Mouse (Mus musculus) spleen, adult 2 months (tissue): ENCODE measurements around the gene Ccdc91. TPM values are rescaled to one million over a fixed set of nuclear protein-coding genes. Genes with fewer than 3 reads are reported as not detected.

ENCODE experiments used
- DNase-seq, 2 experiments: peaks; one replicate each; pipeline versions ENCODE4 v3.0.0 to v3.0.0-alpha.2; 2012 to 2021; ENCODE audit warnings: low spot score in 2 of 2, low read depth in 1 of 2
- H3K27ac ChIP-seq: fragments of 200-500 bp; 2 replicates; pipeline ENCODE4 v1.5.1; 2012; ENCODE audit warnings: low read length, inconsistent platforms; ENCODE audit not compliant: insufficient read depth
- H3K27me3 ChIP-seq: fragments of 200-500 bp; 2 replicates; pipeline ENCODE4 v1.6.1; 2012; ENCODE audit warnings: mild to moderate bottlenecking, moderate library complexity, low read length, inconsistent platforms; ENCODE audit not compliant: control insufficient read depth, insufficient read depth
- H3K36me3 ChIP-seq: fragments of 200-500 bp; 2 replicates; pipeline ENCODE4 v1.6.1; 2012; ENCODE audit warnings: mild to moderate bottlenecking, low read length, inconsistent platforms; ENCODE audit not compliant: control insufficient read depth, insufficient read depth
- H3K4me1 ChIP-seq: fragments of 200-500 bp; 2 replicates; pipeline ENCODE4 v1.6.1; 2011; ENCODE audit warnings: inconsistent platforms; ENCODE audit not compliant: control insufficient read depth, insufficient read depth, insufficient read length
- H3K4me3 ChIP-seq: fragments of 200-500 bp; 2 replicates; pipeline ENCODE4 v1.5.1; 2011; ENCODE audit warnings: mild to moderate bottlenecking, inconsistent platforms; ENCODE audit not compliant: insufficient read depth, insufficient read length; ENCODE audit errors: extremely low read depth
- CTCF ChIP-seq: fragments of 200-500 bp; IDR thresholded peaks from 2 replicates; pipeline ENCODE4 v1.5.1; 2011; ENCODE audit warnings: mild to moderate bottlenecking, inconsistent platforms; ENCODE audit not compliant: insufficient read depth, insufficient read length, insufficient replicate concordance; ENCODE audit errors: extremely low read depth
- POLR2A ChIP-seq: fragments of 200-500 bp; IDR thresholded peaks from 2 replicates; pipeline ENCODE4 v1.6.1; 2011; ENCODE audit warnings: low read depth, low read length, inconsistent platforms
- WGBS: fragments of 180-500 bp; shearing (Covaris S2); methylation state at CpG from one replicate; pipeline ENCODE4 v1.1.7; 2018; 5-methylcytosine and 5-hydroxymethylcytosine counted together
- polyA plus RNA-seq: library from polyadenylated mRNA; depleted of rRNA; stranded (reverse); fragments of >200 nt; gene quantifications from 2 replicates; pipeline ENCODE4 v1.2.3, GENCODE M21; 2012

Gene Ccdc91
- polyA plus RNA-seq, 1 experiment: 10.4 TPM

DNA sequence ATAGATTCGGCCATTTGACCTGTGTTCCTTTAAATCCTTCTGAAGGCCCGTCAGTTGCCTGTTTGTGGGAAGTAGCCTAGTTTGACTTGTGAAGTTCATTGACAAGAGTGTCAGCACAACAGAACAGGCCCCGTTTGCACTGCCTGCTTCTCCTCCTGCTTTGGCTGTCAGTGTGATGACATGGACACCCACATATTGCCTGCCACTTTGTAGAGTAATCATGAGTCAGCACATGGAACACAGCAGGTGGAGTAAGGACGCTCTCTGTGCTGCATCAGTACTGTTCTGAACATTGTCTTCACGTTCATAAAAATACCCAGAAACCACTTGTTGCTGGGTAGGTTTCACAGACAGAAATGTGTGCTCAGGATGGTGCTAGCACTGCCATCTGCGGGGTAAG lies 132.0 kb downstream of the Ccdc91 start:
- WGBS: 84% methylated on average over 6 of the region's 6 CpGs
- no peaks in the 10 kb centered on the region for H3K27me3 ChIP-seq
- no peak overlapping the region for H3K27ac ChIP-seq
- H3K4me3 ChIP-seq: no peak overlapping the region
- no peaks in the 10 kb centered on the region; the same call in 1 of the 2 replicates for H3K36me3 ChIP-seq
- no peaks in the 10 kb centered on the region for H3K4me1 ChIP-seq
- DNase-seq: no peak
- TF ChIP-seq CTCF (no peak), POLR2A (no peak)

DNA sequence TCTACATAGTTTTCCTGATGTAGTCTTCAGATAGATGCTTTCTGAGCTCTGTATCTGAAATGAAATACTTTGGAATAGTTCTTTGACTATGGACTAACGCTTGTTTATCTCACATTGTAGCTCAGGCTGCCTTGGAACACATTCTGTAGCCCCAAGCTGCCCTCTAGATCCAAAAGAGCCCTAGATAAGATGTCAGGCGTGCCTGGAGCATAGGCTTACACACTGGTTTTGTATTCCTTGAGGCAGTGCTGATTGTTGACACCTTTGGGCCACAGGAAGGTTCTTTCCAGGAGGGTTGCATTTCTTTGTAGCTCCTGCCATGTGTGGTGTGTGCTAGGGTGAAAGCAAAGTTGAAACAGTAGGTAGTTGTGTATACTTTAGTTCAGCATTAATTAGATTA lies 139.7 kb downstream of the Ccdc91 start:
- Histone ChIP-seq H3K27ac (no peak overlapping the region), H3K4me1 (no peaks in the 10 kb centered on the region), H3K4me3 (no peak overlapping the region), H3K36me3 (no peaks in the 10 kb centered on the region), H3K27me3 (no peaks in the 10 kb centered on the region)
- 79% methylated on average over 2 of the region's 2 CpGs for WGBS
- DNase-seq: no peak
- TF ChIP-seq CTCF (no peak), POLR2A (no peak)

GRCm38 (mm10) chr6:147623142-147623541 lies 147.5 kb downstream of the Ccdc91 start:
- H3K4me3 ChIP-seq: no peak overlapping the region
- H3K27me3 ChIP-seq: no peaks in the 10 kb centered on the region
- TF ChIP-seq CTCF: no peak
- no peak for TF ChIP-seq POLR2A
- H3K36me3 ChIP-seq: no peaks in the 10 kb centered on the region
- no peak for DNase-seq
- WGBS: 86% methylated on average over 3 of the region's 3 CpGs
- no peaks in the 10 kb centered on the region for H3K4me1 ChIP-seq
- H3K27ac ChIP-seq: no peak overlapping the region

DNA sequence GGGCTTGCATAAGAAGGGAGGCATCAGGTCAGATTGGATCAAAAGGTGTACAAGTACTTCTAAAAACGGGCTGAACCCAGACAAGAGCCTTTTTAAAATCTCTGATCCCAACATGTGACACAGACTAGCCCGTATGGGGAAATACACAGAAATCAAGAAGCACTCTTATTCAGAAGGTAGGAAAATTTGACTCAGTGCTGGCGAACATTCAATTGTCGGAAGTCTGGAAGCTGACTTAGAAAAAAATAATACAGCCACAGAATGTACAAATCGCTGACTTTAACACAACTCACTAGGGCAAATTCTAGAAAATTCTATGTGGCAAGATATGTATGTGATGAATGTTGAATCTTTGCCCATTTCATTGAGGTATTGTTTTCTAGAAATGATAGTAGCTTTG lies 160.8 kb downstream of the Ccdc91 start:
- H3K27me3 ChIP-seq: no peaks in the 10 kb centered on the region
- no peaks in the 10 kb centered on the region for H3K4me1 ChIP-seq
- WGBS: 80% methylated on average over 5 of the region's 5 CpGs
- no peak for TF ChIP-seq CTCF
- no peak for TF ChIP-seq POLR2A
- H3K4me3 ChIP-seq: no peak overlapping the region
- no peak for DNase-seq
- no peak overlapping the region for H3K27ac ChIP-seq
- peaks cover 3% of the 10 kb centered on the region; the same call in 1 of the 2 replicates for H3K36me3 ChIP-seq

- no peak for DNase-seq
- Histone ChIP-seq H3K27ac (no peak overlapping the region), H3K36me3 (no peaks in the 10 kb centered on the region), H3K27me3 (no peaks in the 10 kb centered on the region), H3K4me1 (no peaks in the 10 kb centered on the region), H3K4me3 (no peak overlapping the region)
- WGBS: 94% methylated on average over 7 of the region's 7 CpGs
- TF ChIP-seq POLR2A (no peak), CTCF (no peak)
These were observed 168.2 kb downstream of the Ccdc91 start for GRCm38 (mm10) chr6:147643875-147644274.

DNA sequence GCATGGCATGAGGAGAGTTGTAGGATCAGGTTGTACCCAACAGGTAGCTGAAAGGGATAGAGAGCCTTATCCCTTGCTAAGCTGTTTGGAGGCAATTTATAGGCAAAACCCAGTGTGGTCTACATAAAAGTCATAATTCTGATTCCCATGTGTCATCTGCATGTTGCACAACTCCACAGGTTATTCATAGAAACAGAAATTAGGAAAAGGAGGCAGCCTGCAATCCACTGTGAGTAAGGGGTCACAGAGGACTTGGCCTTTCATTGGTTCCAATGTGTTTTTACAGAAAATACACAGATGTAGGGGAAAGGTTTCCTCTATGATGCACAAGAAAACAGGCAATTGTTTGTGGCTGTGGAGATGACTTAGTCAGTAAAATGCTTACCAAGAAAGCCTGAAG lies 168.8 kb downstream of the Ccdc91 start:
- no peaks in the 10 kb centered on the region for H3K36me3 ChIP-seq
- no peak for DNase-seq
- H3K4me3 ChIP-seq: no peak overlapping the region
- TF ChIP-seq CTCF (no peak), POLR2A (no peak)
- H3K27ac ChIP-seq: no peak overlapping the region
- H3K27me3 ChIP-seq: no peaks in the 10 kb centered on the region
- no peaks in the 10 kb centered on the region for H3K4me1 ChIP-seq

GRCm38 (mm10) chr6:147646401-147646968 lies 170.9 kb downstream of the Ccdc91 start:
- TF ChIP-seq CTCF (no peak), POLR2A (no peak)
- H3K27me3 ChIP-seq: no peaks in the 10 kb centered on the region
- H3K27ac ChIP-seq: no peak overlapping the region
- DNase-seq: no peak
- no peaks in the 10 kb centered on the region for H3K4me1 ChIP-seq
- no peaks in the 10 kb centered on the region for H3K36me3 ChIP-seq
- H3K4me3 ChIP-seq: no peak overlapping the region
- 84% methylated on average over 11 of the region's 11 CpGs for WGBS

- TF ChIP-seq CTCF (no peak), POLR2A (no peak)
- no peak for DNase-seq
- Histone ChIP-seq H3K36me3 (no peaks in the 10 kb centered on the region), H3K4me3 (no peak overlapping the region), H3K4me1 (no peaks in the 10 kb centered on the region), H3K27ac (no peak overlapping the region), H3K27me3 (no peaks in the 10 kb centered on the region)
These were observed 182.4 kb downstream of the Ccdc91 start for GRCm38 (mm10) chr6:147658025-147658424.
